Mouse (Mus musculus) Muller cell, postnatal 12 days (primary cell): ENCODE measurements at regions not wholly inside any gene's neighbourhood (a gene's known extent, or its start where the extent isn't known, plus 50 kb on each side); places are given as distances from the start of the nearest gene placed in this dataset.

Source experiments
- DNase-seq: peaks from one replicate; pipeline ENCODE4 v3.0.0-alpha.2; 2015; ENCODE audit errors: inconsistent ontology term

- peak; percentile 72 for DNase-seq
Measured at GRCm38 (mm10) chr7:70016611-70017010, 349.9 kb downstream of the Nr2f2 start.

- peak; percentile 23 for DNase-seq
Measured at GRCm38 (mm10) chr7:70003200-70003986, 363.1 kb downstream of the Nr2f2 start.

- no peak for DNase-seq
Measured at GRCm38 (mm10) chr7:69998756-69999155, 367.8 kb downstream of the Nr2f2 start.

- no peak for DNase-seq
Measured at GRCm38 (mm10) chr7:69994540-69995303, 371.8 kb downstream of the Nr2f2 start.

- DNase-seq, result peak; percentile 27
Measured at GRCm38 (mm10) chr7:69992383-69993327, 373.9 kb downstream of the Nr2f2 start.

- DNase-seq, result no peak
Measured at GRCm38 (mm10) chr7:69991982-69992381, 374.6 kb downstream of the Nr2f2 start.

GRCm38 (mm10) chr7:69988704-69989103 is 377.8 kb downstream of the Nr2f2 start:
- DNase-seq, result no peak

- DNase-seq, result no peak
Measured at GRCm38 (mm10) chr7:69981301-69981700, 385.2 kb downstream of the Nr2f2 start.

GRCm38 (mm10) chr7:69976369-69976768 is 390.2 kb downstream of the Nr2f2 start:
- no peak for DNase-seq

GRCm38 (mm10) chr7:69964002-69964401 is 402.5 kb downstream of the Nr2f2 start:
- no peak for DNase-seq

- peak; percentile 75 for DNase-seq
Measured at GRCm38 (mm10) chr7:69950221-69950670, 416.3 kb downstream of the Nr2f2 start.

GRCm38 (mm10) chr7:69949647-69950121 is 416.9 kb downstream of the Nr2f2 start:
- DNase-seq, result peak; percentile 55

GRCm38 (mm10) chr7:69946396-69946795 is 420.1 kb downstream of the Nr2f2 start:
- no peak for DNase-seq

GRCm38 (mm10) chr7:69941881-69942280 is 424.7 kb downstream of the Nr2f2 start:
- no peak for DNase-seq

GRCm38 (mm10) chr7:69925261-69925660 is 441.3 kb downstream of the Nr2f2 start:
- no peak for DNase-seq

GRCm38 (mm10) chr7:69924551-69924950 is 442.0 kb downstream of the Nr2f2 start:
- no peak for DNase-seq

GRCm38 (mm10) chr7:69911760-69912159 is 454.8 kb downstream of the Nr2f2 start:
- no peak for DNase-seq

- no peak for DNase-seq
Measured at GRCm38 (mm10) chr7:69890503-69891061, 476.0 kb downstream of the Nr2f2 start.

GRCm38 (mm10) chr7:69888251-69888650 is 478.3 kb downstream of the Nr2f2 start:
- DNase-seq, result peak; percentile 0

GRCm38 (mm10) chr7:69877031-69877430 is 489.5 kb downstream of the Nr2f2 start:
- DNase-seq, result peak; percentile 3

GRCm38 (mm10) chr7:69865801-69866200 is 500.7 kb downstream of the Nr2f2 start:
- no peak for DNase-seq
